Mouse (Mus musculus) bone marrow, adult 2 months (tissue): Measurements from ENCODE around the gene Impdh1.
"Not testable (repeated sequence)": the region's sequence is repeated elsewhere in the genome, so short reads cannot be mapped to it uniquely, and the experiment has no call there.

Experiments
- CTCF ChIP-seq: fragments of 200-500 bp; IDR thresholded peaks from 2 replicates; pipeline ENCODE4 v1.5.1; 2011; ENCODE audit warnings: low read length, control low read depth; ENCODE audit not compliant: control insufficient read depth, insufficient read depth
- POLR2A ChIP-seq: fragments of 200-500 bp; IDR thresholded peaks from 2 replicates; pipeline ENCODE4 v1.6.1; 2011; ENCODE audit warnings: low read depth, mild to moderate bottlenecking, control low read depth, low read length, borderline replicate concordance; ENCODE audit not compliant: control insufficient read depth

DNA sequence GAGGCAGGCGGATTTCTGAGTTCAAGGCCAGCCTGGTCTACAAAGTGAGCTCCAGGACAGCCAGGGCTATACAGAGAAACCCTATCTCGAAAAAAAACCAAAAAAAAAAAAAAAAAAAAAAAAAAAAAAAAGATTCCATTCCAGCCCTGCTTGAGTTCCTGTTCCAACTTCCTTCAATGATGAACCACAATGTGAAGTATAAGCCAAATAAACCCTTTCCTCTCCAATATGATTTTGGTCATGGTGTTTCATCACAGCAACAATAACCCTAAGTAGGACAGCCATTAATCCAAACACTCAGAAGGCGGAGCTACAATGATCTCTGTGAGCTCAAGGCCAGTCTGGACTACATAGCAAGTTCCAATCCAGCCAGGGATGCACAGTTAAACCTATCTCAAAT is 1.6 kb upstream of the Impdh1 start:
- not testable (repeated sequence) for TF ChIP-seq CTCF, POLR2A
